Mouse (Mus musculus): ENCODE results near the gene Psme2b.
"Not testable (repeated sequence)": the region's sequence is repeated elsewhere in the genome, so short reads cannot be mapped to it uniquely, and the experiment has no call there.

- not testable (repeated sequence) for TF ChIP-seq CTCF, POLR2A (IDR thresholded peaks at IDR 0.05; ENCODE audit: extremely low read depth, insufficient read depth, low read length)
Measured at GRCm38 (mm10) chr11:48994018-48994417, 48.0 kb upstream of the Psme2b start, which contains the start of gene Tgtp1.
